Mouse (Mus musculus): ENCODE results near the gene Vstm4. TPM values are rescaled to one million over a fixed set of nuclear protein-coding genes. Genes with fewer than 3 reads are reported as not detected.

Gene Vstm4
- polyA plus RNA-seq, 1 experiment from 2014 or later = 17.2 TPM

DNA sequence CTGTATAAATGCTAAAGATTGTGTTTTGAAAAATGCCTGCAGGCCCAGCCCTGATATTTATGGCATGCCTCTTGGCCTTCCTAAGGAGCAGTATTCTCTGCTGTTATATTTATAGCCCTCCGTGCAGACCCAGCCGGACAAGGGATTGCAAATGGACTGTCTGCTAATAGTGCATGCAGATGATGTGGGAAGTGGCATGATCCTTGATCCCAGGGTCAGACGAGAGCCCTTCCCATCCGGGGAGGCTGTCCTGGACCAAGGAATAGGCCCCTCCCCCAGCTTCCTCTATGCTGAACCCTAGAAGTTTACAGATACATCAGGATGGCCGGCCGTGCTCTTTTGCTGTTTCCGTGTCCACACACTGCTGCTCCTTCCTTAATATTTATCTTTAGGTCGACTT is 102.1 kb downstream of the Vstm4 start:
- Histone ChIP-seq H3K9ac (ENCODE audit: low read length) (no peak overlapping the region), H3K4me3 (ENCODE audit: low read depth, low read length) (no peak overlapping the region), H3K4me2 (replicated peaks; ENCODE audit: low read depth) (no peak overlapping the region), H3K9me3 (ENCODE audit: control insufficient read depth, low read length) (no peaks in the 10 kb centered on the region), H3K27me3 (ENCODE audit: control insufficient read depth, insufficient read depth, low read length) (no peaks in the 10 kb centered on the region), H3K36me3 (ENCODE audit: control insufficient read depth, insufficient read depth, low read length) (no peaks in the 10 kb centered on the region), H3K4me1 (replicated peaks; ENCODE audit: control insufficient read depth, insufficient read depth) (no peaks in the 10 kb centered on the region), H3K27ac (replicated peaks) (no peak overlapping the region)
- 58% methylated on average over 8 of the region's 8 CpGs for WGBS
- DNase-seq (ENCODE audit: low spot score) = no peak
- TF ChIP-seq EP300 (optimal IDR thresholded peaks at IDR 0.05) (no peak), CTCF (IDR thresholded peaks at IDR 0.05; ENCODE audit: low read depth) (no peak)
- no peak for ATAC-seq (ENCODE audit: low FRiP score, low TSS enrichment)

- WGBS = 27% methylated on average over 5 of the region's 5 CpGs
- Histone ChIP-seq H3K27ac (replicated peaks) (no peak overlapping the region), H3K36me3 (ENCODE audit: control insufficient read depth, insufficient read depth, low read length) (no peaks in the 10 kb centered on the region), H3K4me2 (replicated peaks; ENCODE audit: low read depth) (no peak overlapping the region), H3K4me1 (replicated peaks; ENCODE audit: control insufficient read depth, insufficient read depth) (no peaks in the 10 kb centered on the region), H3K9me3 (ENCODE audit: control insufficient read depth, low read length) (no peaks in the 10 kb centered on the region), H3K27me3 (ENCODE audit: control insufficient read depth, insufficient read depth, low read length) (no peaks in the 10 kb centered on the region), H3K9ac (ENCODE audit: low read length) (no peak overlapping the region), H3K4me3 (ENCODE audit: low read depth, low read length) (no peak overlapping the region)
- TF ChIP-seq CTCF (IDR thresholded peaks at IDR 0.05; ENCODE audit: low read depth) = peak; percentile 86
- TF ChIP-seq EP300 (optimal IDR thresholded peaks at IDR 0.05) = no peak
- no peak for ATAC-seq (ENCODE audit: low FRiP score, low TSS enrichment)
- peak; percentile 64 for DNase-seq (ENCODE audit: low spot score)
Measured at GRCm38 (mm10) chr14:32960481-32960880, 103.9 kb downstream of the Vstm4 start.

- Histone ChIP-seq H3K4me2 (replicated peaks; ENCODE audit: low read depth) (no peak overlapping the region), H3K9me3 (ENCODE audit: control insufficient read depth, low read length) (no peaks in the 10 kb centered on the region), H3K4me1 (replicated peaks; ENCODE audit: control insufficient read depth, insufficient read depth) (no peaks in the 10 kb centered on the region), H3K36me3 (ENCODE audit: control insufficient read depth, insufficient read depth, low read length) (no peaks in the 10 kb centered on the region), H3K4me3 (ENCODE audit: low read depth, low read length) (no peak overlapping the region), H3K27me3 (ENCODE audit: control insufficient read depth, insufficient read depth, low read length) (no peaks in the 10 kb centered on the region), H3K9ac (ENCODE audit: low read length) (no peak overlapping the region), H3K27ac (replicated peaks) (no peak overlapping the region)
- DNase-seq (ENCODE audit: low spot score) (no peak), ATAC-seq (ENCODE audit: low FRiP score, low TSS enrichment) (no peak)
- 74% methylated on average over 10 of the region's 10 CpGs for WGBS
- TF ChIP-seq CTCF (IDR thresholded peaks at IDR 0.05; ENCODE audit: low read depth) = no peak
- no peak for TF ChIP-seq EP300 (optimal IDR thresholded peaks at IDR 0.05)
Measured at GRCm38 (mm10) chr14:32964742-32965141, 108.2 kb downstream of the Vstm4 start.

GRCm38 (mm10) chr14:32970700-32971099 is 114.1 kb downstream of the Vstm4 start:
- no peaks in the 10 kb centered on the region for H3K27me3 ChIP-seq (ENCODE audit: control insufficient read depth, insufficient read depth, low read length)
- H3K4me2 ChIP-seq (replicated peaks; ENCODE audit: low read depth) = no peak overlapping the region
- no peaks in the 10 kb centered on the region for H3K9me3 ChIP-seq (ENCODE audit: control insufficient read depth, low read length)
- no peak for ATAC-seq (ENCODE audit: low FRiP score, low TSS enrichment)
- H3K27ac ChIP-seq (replicated peaks) = no peak overlapping the region
- H3K9ac ChIP-seq (ENCODE audit: low read length) = no peak overlapping the region
- DNase-seq (ENCODE audit: low spot score) = no peak
- H3K4me3 ChIP-seq (ENCODE audit: low read depth, low read length) = no peak overlapping the region
- WGBS = 74% methylated on average over 9 of the region's 9 CpGs
- H3K36me3 ChIP-seq (ENCODE audit: control insufficient read depth, insufficient read depth, low read length) = no peaks in the 10 kb centered on the region
- H3K4me1 ChIP-seq (replicated peaks; ENCODE audit: control insufficient read depth, insufficient read depth) = no peaks in the 10 kb centered on the region
- TF ChIP-seq CTCF (IDR thresholded peaks at IDR 0.05; ENCODE audit: low read depth) = no peak
- TF ChIP-seq EP300 (optimal IDR thresholded peaks at IDR 0.05) = no peak

DNA sequence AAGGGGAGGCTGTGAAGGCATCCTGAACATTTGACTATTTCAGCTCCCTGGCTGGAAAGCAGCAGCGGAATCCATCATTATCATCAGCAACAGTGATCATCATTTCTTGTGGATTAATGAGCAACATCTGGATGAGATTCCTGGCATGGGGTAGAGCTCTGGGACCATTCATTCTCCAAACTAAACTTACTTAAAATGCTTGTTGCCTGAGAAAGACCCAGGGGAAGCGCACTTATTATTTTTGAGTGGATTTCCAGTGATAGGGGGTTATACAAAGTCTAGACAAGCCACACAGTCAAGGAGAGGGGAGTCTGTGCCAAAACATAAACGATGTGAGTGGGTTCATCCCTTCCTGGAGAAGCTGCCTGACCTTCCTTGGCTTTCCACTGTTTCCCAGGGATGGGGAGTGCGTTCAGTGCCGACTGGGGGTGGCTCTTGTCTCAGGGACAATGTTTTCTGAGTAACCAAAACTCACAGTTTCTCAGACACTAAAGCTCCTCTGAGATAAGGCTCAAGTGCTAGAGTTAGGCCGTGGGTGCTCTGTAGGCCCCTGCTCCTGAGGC is 127.7 kb downstream of the Vstm4 start:
- TF ChIP-seq EP300 (optimal IDR thresholded peaks at IDR 0.05) (no peak), CTCF (IDR thresholded peaks at IDR 0.05; ENCODE audit: low read depth) (no peak)
- H3K27me3 ChIP-seq (ENCODE audit: control insufficient read depth, insufficient read depth, low read length) = no peaks in the 10 kb centered on the region
- H3K4me3 ChIP-seq (ENCODE audit: low read depth, low read length) = no peak overlapping the region
- ATAC-seq (ENCODE audit: low FRiP score, low TSS enrichment) (no peak), DNase-seq (ENCODE audit: low spot score) (no peak)
- no peak overlapping the region for H3K9ac ChIP-seq (ENCODE audit: low read length)
- WGBS = 53% methylated on average over 6 of the region's 6 CpGs
- H3K27ac ChIP-seq (replicated peaks) = no peak overlapping the region
- H3K4me2 ChIP-seq (replicated peaks; ENCODE audit: low read depth) = no peak overlapping the region
- no peaks in the 10 kb centered on the region for H3K36me3 ChIP-seq (ENCODE audit: control insufficient read depth, insufficient read depth, low read length)
- H3K4me1 ChIP-seq (replicated peaks; ENCODE audit: control insufficient read depth, insufficient read depth) = no peaks in the 10 kb centered on the region
- no peaks in the 10 kb centered on the region for H3K9me3 ChIP-seq (ENCODE audit: control insufficient read depth, low read length)

- 58% methylated on average over 4 of the region's 4 CpGs for WGBS
Measured at GRCm38 (mm10) chr14:32986659-32987058, 130.1 kb downstream of the Vstm4 start.

More at GRCm38 (mm10) chr14:32986659-32987058, 130.1 kb downstream of the Vstm4 start:
- H3K4me1 ChIP-seq (replicated peaks; ENCODE audit: control insufficient read depth, insufficient read depth) = no peaks in the 10 kb centered on the region
- no peaks in the 10 kb centered on the region for H3K9me3 ChIP-seq (ENCODE audit: control insufficient read depth, low read length)
- no peak overlapping the region for H3K4me3 ChIP-seq (ENCODE audit: low read depth, low read length)
- no peak for TF ChIP-seq EP300 (optimal IDR thresholded peaks at IDR 0.05)
- no peak for TF ChIP-seq CTCF (IDR thresholded peaks at IDR 0.05; ENCODE audit: low read depth)
- no peaks in the 10 kb centered on the region for H3K36me3 ChIP-seq (ENCODE audit: control insufficient read depth, insufficient read depth, low read length)
- DNase-seq (ENCODE audit: low spot score) (no peak), ATAC-seq (ENCODE audit: low FRiP score, low TSS enrichment) (no peak)
- H3K4me2 ChIP-seq (replicated peaks; ENCODE audit: low read depth) = no peak overlapping the region
- H3K27ac ChIP-seq (replicated peaks) = no peak overlapping the region
- no peak overlapping the region for H3K9ac ChIP-seq (ENCODE audit: low read length)
- H3K27me3 ChIP-seq (ENCODE audit: control insufficient read depth, insufficient read depth, low read length) = no peaks in the 10 kb centered on the region

Other genes starting within 250 kb of the Vstm4 start
- gene 3425401B19Rik, start 171.5 kb upstream of the Vstm4 start, polyA plus RNA-seq (2015; fragmentation: Nextera tagmentation; extraction: Ambion mirVana) = 0.02 TPM in 1 of 2 replicates, not detected in the other
- gene Tmem273, start 70.8 kb upstream of the Vstm4 start, polyA plus RNA-seq (2015; fragmentation: Nextera tagmentation; extraction: Ambion mirVana) = 0.55 and 0.75 TPM in 2 replicates
- not detected in 2 replicates for gene Fam170b, start 22.8 kb upstream of the Vstm4 start, polyA plus RNA-seq (2015; fragmentation: Nextera tagmentation; extraction: Ambion mirVana)
- gene Lrrc18, start 134.6 kb downstream of the Vstm4 start, polyA plus RNA-seq (2015; fragmentation: Nextera tagmentation; extraction: Ambion mirVana) = 0.15 and 0.17 TPM in 2 replicates

Data from stomach, postnatal 0 days (tissue).